In the genomic region with DNA sequence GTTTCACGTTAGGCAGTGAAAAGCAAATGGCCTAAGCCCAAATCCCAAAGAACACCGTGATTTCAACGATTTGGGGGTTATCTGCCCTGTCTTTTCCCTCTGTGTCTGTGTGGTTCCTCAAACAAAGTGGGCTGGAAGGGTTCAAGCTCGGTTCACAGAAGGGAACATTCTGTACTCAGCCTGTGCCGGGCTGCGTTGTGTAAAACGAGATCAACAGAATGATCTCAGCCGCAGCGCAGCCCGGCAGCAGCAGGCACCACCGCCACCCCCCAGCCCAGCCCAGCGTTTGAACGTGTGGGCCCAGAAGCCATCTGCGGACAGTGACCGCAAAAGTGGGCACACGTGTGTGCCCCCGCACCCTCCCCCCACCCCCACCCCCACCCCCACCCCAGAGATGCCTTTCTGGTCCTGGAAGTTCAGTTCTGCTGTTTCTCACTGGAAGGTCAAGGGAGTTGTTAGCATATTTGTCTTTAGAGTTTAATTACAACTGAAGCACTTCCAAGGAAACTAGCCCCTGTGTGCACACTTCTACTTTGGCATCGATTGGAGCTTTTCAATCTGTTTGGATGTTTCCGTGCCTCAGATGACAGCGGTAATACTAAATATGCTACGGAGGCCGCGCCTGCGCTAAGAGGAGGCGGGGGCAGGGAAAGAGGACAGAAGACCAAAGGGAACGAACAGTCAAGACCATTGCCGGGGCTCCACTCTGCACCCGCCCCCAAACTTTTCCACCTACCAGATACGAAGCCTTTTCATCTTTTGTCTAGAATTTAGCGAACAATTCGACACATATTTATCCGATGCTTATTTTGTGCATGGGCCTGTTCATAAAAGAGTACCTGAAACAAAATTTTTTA, we compare ENCODE assay signal across 8 mouse cellular contexts.
DNase-seq lines count a peak whose midpoint lies in the region; ATAC-seq and TF ChIP-seq lines count a peak whose summit lies in the region.

No protein-coding gene starts in this region.

- no peaks in the 10 kb centered on the region for H3K9me3 ChIP-seq in forebrain, embryonic 15.5 days
- no peaks in the 10 kb centered on the region for H3K9me3 ChIP-seq in heart, postnatal 0 days (replicated peaks; ENCODE audit: control insufficient read depth, low read length)
- H3K9me3 ChIP-seq in midbrain, embryonic 16.5 days (replicated peaks; ENCODE audit: control insufficient read depth, low read length, poor library complexity, severe bottlenecking): no peaks in the 10 kb centered on the region
- no peaks in the 10 kb centered on the region for H3K9me3 ChIP-seq in stomach, embryonic 15.5 days

- WGBS in forebrain, embryonic 15.5 days: 1% methylated on average over 32 of the region's 32 CpGs
- WGBS in heart, postnatal 0 days: 2% methylated on average over 32 of the region's 32 CpGs
- WGBS in midbrain, embryonic 16.5 days: 2% methylated on average over 32 of the region's 32 CpGs
- WGBS in stomach, embryonic 15.5 days: 1% methylated on average over 31 of the region's 32 CpGs

- no peaks in the 10 kb centered on the region for H3K36me3 ChIP-seq in forebrain, embryonic 15.5 days
- H3K36me3 ChIP-seq in heart, postnatal 0 days (replicated peaks; ENCODE audit: control insufficient read depth, insufficient read depth, low read length): no peaks in the 10 kb centered on the region
- no peaks in the 10 kb centered on the region for H3K36me3 ChIP-seq in midbrain, embryonic 16.5 days (ENCODE audit: control insufficient read depth, insufficient read depth, low read length)
- no peaks in the 10 kb centered on the region for H3K36me3 ChIP-seq in stomach, embryonic 15.5 days

- peak; percentile 84 for ATAC-seq in forebrain, embryonic 15.5 days (replicated peaks)
- peak; percentile 95 for ATAC-seq in heart, postnatal 0 days (ENCODE audit: insufficient read depth, low read depth)
- peak; percentile 92 for ATAC-seq in midbrain, embryonic 16.5 days
- peak; percentile 82 for ATAC-seq in stomach, embryonic 15.5 days (ENCODE audit: insufficient read depth, low FRiP score, low read depth)

- H3K27ac ChIP-seq in forebrain, embryonic 15.5 days (replicated peaks): no peak overlapping the region
- peak overlapping the region; percentile 81 for H3K27ac ChIP-seq in heart, postnatal 0 days (ENCODE audit: low read depth)
- H3K27ac ChIP-seq in midbrain, embryonic 16.5 days (ENCODE audit: low read length): peak overlapping the region; percentile 1; the same call in 1 of the 2 replicates
- H3K27ac ChIP-seq in stomach, embryonic 15.5 days: peak overlapping the region; percentile 87

- peak overlapping the region; percentile 67 for H3K4me2 ChIP-seq in forebrain, embryonic 15.5 days (replicated peaks)
- peak overlapping the region; percentile 51 for H3K4me2 ChIP-seq in heart, postnatal 0 days (ENCODE audit: low read depth, low read length)
- peak overlapping the region; percentile 69 for H3K4me2 ChIP-seq in midbrain, embryonic 16.5 days (ENCODE audit: low read length)
- peak overlapping the region; percentile 53 for H3K4me2 ChIP-seq in stomach, embryonic 15.5 days

- peak; percentile 100 for TF ChIP-seq EP300 in heart, postnatal 0 days (IDR thresholded peaks at IDR 0.05; ENCODE audit: low read depth)

- peak overlapping the region; percentile 22 for H3K9ac ChIP-seq in forebrain, embryonic 15.5 days (replicated peaks)
- peak overlapping the region; percentile 39 for H3K9ac ChIP-seq in heart, postnatal 0 days (replicated peaks; ENCODE audit: low read depth, low read length)
- peak overlapping the region; percentile 62 for H3K9ac ChIP-seq in midbrain, embryonic 16.5 days (ENCODE audit: low read depth, low read length)
- H3K9ac ChIP-seq in stomach, embryonic 15.5 days: no peak overlapping the region

- TF ChIP-seq CTCF in heart, postnatal 0 days (IDR thresholded peaks at IDR 0.05; ENCODE audit: low read depth): no peak

- peak overlapping the region; percentile 35 for H3K4me3 ChIP-seq in forebrain, embryonic 15.5 days
- H3K4me3 ChIP-seq in heart, postnatal 0 days (ENCODE audit: low read depth, low read length): peak overlapping the region; percentile 4; the same call in 1 of the 2 replicates
- peak overlapping the region; percentile 35 for H3K4me3 ChIP-seq in midbrain, embryonic 16.5 days (ENCODE audit: low read depth, low read length)
- peak overlapping the region; percentile 26 for H3K4me3 ChIP-seq in stomach, embryonic 15.5 days (replicated peaks)

- peaks cover 14% of the 10 kb centered on the region for H3K4me1 ChIP-seq in forebrain, embryonic 15.5 days
- peaks cover 22% of the 10 kb centered on the region for H3K4me1 ChIP-seq in heart, postnatal 0 days (ENCODE audit: control insufficient read depth, insufficient read depth)
- H3K4me1 ChIP-seq in midbrain, embryonic 16.5 days (ENCODE audit: control insufficient read depth, insufficient read depth, low read length): peaks cover 12% of the 10 kb centered on the region
- H3K4me1 ChIP-seq in stomach, embryonic 15.5 days: peaks cover 25% of the 10 kb centered on the region; the same call in 1 of the 2 replicates

- no peaks in the 10 kb centered on the region for H3K27me3 ChIP-seq in forebrain, embryonic 15.5 days
- no peaks in the 10 kb centered on the region for H3K27me3 ChIP-seq in heart, postnatal 0 days (ENCODE audit: control insufficient read depth, insufficient read depth, low read length)
- no peaks in the 10 kb centered on the region for H3K27me3 ChIP-seq in midbrain, embryonic 16.5 days (ENCODE audit: control insufficient read depth, insufficient read depth, low read depth, low read length)
- H3K27me3 ChIP-seq in stomach, embryonic 15.5 days (replicated peaks): no peaks in the 10 kb centered on the region

- DNase-seq in CD4-positive helper T cell, adult 2 months (ENCODE audit: low read depth, low spot score): peak; percentile 19
- peak; percentile 56 for DNase-seq in cerebellum, adult 11 months
- DNase-seq in heart, postnatal 0 days (ENCODE audit: low spot score): peak; percentile 81
- DNase-seq in kidney, postnatal 10 days: peak; percentile 82
- DNase-seq in liver: peak; percentile 45

Comparison
In these comparisons a context has a peak if more than half of its experiments do, and no peak if none do; other contexts are left out.
1. DNase-seq: peak in every context shown above with its lines; median percentile 82 in kidney, postnatal 10 days; 81 in heart, postnatal 0 days; 56 in cerebellum, adult 11 months; 45 in liver; 19 in CD4-positive helper T cell, adult 2 months.